Mouse (Mus musculus): ENCODE results near the gene Uqcc2. TPM values are rescaled to one million over a fixed set of nuclear protein-coding genes. Genes with fewer than 3 reads are reported as not detected.

Gene Uqcc2
- polyA plus RNA-seq, 1 experiment from 2014 or later: 266 TPM

GRCm38 (mm10) chr17:27129291-27129690, 4.4 kb downstream of the Uqcc2 start:
- ATAC-seq (ENCODE audit: low FRiP score, low TSS enrichment): no peak
- H3K9ac ChIP-seq (replicated peaks; ENCODE audit: low read length): no peak overlapping the region
- peaks cover 43% of the 10 kb centered on the region for H3K4me1 ChIP-seq (ENCODE audit: insufficient read depth, low read length)
- no peaks in the 10 kb centered on the region for H3K27me3 ChIP-seq (ENCODE audit: insufficient read depth, low read length)
- H3K9me3 ChIP-seq (ENCODE audit: low read length): no peaks in the 10 kb centered on the region
- no peak overlapping the region for H3K27ac ChIP-seq (ENCODE audit: low read length)
- no peak overlapping the region for H3K4me2 ChIP-seq (replicated peaks; ENCODE audit: low read depth, low read length)
- WGBS: 65% methylated on average over 13 of the region's 13 CpGs
- H3K4me3 ChIP-seq (ENCODE audit: low read length): no peak overlapping the region
- H3K36me3 ChIP-seq (ENCODE audit: insufficient read depth, low read length): peaks cover 7% of the 10 kb centered on the region; the same call in 1 of the 2 replicates

GRCm38 (mm10) chr17:27128189-27128588, 5.5 kb downstream of the Uqcc2 start:
- no peak overlapping the region for H3K4me2 ChIP-seq (replicated peaks; ENCODE audit: low read depth, low read length)
- H3K27ac ChIP-seq (ENCODE audit: low read length): no peak overlapping the region
- H3K9ac ChIP-seq (replicated peaks; ENCODE audit: low read length): no peak overlapping the region
- H3K9me3 ChIP-seq (ENCODE audit: low read length): no peaks in the 10 kb centered on the region
- 93% methylated on average over 5 of the region's 5 CpGs for WGBS
- H3K36me3 ChIP-seq (ENCODE audit: insufficient read depth, low read length): peaks cover 13% of the 10 kb centered on the region
- no peak for ATAC-seq (ENCODE audit: low FRiP score, low TSS enrichment)
- peaks cover 40% of the 10 kb centered on the region for H3K4me1 ChIP-seq (ENCODE audit: insufficient read depth, low read length)
- H3K27me3 ChIP-seq (ENCODE audit: insufficient read depth, low read length): no peaks in the 10 kb centered on the region
- no peak overlapping the region for H3K4me3 ChIP-seq (ENCODE audit: low read length)

GRCm38 (mm10) chr17:27126974-27127373, 6.7 kb downstream of the Uqcc2 start:
- no peak overlapping the region for H3K9ac ChIP-seq (replicated peaks; ENCODE audit: low read length)
- no peak overlapping the region for H3K4me3 ChIP-seq (ENCODE audit: low read length)
- 83% methylated on average over 10 of the region's 10 CpGs for WGBS
- H3K9me3 ChIP-seq (ENCODE audit: low read length): no peaks in the 10 kb centered on the region
- no peak for ATAC-seq (ENCODE audit: low FRiP score, low TSS enrichment)
- no peaks in the 10 kb centered on the region for H3K27me3 ChIP-seq (ENCODE audit: insufficient read depth, low read length)
- H3K27ac ChIP-seq (ENCODE audit: low read length): no peak overlapping the region
- no peak overlapping the region for H3K4me2 ChIP-seq (replicated peaks; ENCODE audit: low read depth, low read length)
- H3K36me3 ChIP-seq (ENCODE audit: insufficient read depth, low read length): peaks cover 24% of the 10 kb centered on the region
- H3K4me1 ChIP-seq (ENCODE audit: insufficient read depth, low read length): peaks cover 28% of the 10 kb centered on the region

GRCm38 (mm10) chr17:27125669-27126202, 8.0 kb downstream of the Uqcc2 start:
- H3K4me3 ChIP-seq (ENCODE audit: low read length): no peak overlapping the region
- WGBS: 85% methylated on average over 11 of the region's 11 CpGs
- no peak overlapping the region for H3K9ac ChIP-seq (replicated peaks; ENCODE audit: low read length)
- no peak for ATAC-seq (ENCODE audit: low FRiP score, low TSS enrichment)
- no peaks in the 10 kb centered on the region for H3K9me3 ChIP-seq (ENCODE audit: low read length)
- H3K27ac ChIP-seq (ENCODE audit: low read length): no peak overlapping the region; the same call in 1 of the 2 replicates
- H3K4me2 ChIP-seq (replicated peaks; ENCODE audit: low read depth, low read length): no peak overlapping the region
- H3K4me1 ChIP-seq (ENCODE audit: insufficient read depth, low read length): peaks cover 18% of the 10 kb centered on the region
- H3K27me3 ChIP-seq (ENCODE audit: insufficient read depth, low read length): no peaks in the 10 kb centered on the region
- peaks cover 29% of the 10 kb centered on the region for H3K36me3 ChIP-seq (ENCODE audit: insufficient read depth, low read length)

GRCm38 (mm10) chr17:27125185-27125584, 8.5 kb downstream of the Uqcc2 start:
- ATAC-seq (ENCODE audit: low FRiP score, low TSS enrichment): 0 out of 2 replicates have a peak, but pooled peaks have one; percentile 13
- Histone ChIP-seq H3K36me3 (ENCODE audit: insufficient read depth, low read length) (peaks cover 29% of the 10 kb centered on the region), H3K9ac (replicated peaks; ENCODE audit: low read length) (no peak overlapping the region), H3K4me3 (ENCODE audit: low read length) (no peak overlapping the region), H3K4me2 (replicated peaks; ENCODE audit: low read depth, low read length) (no peak overlapping the region), H3K9me3 (ENCODE audit: low read length) (no peaks in the 10 kb centered on the region), H3K27me3 (ENCODE audit: insufficient read depth, low read length) (no peaks in the 10 kb centered on the region), H3K27ac (ENCODE audit: low read length) (peak overlapping the region; percentile 59; the same call in 1 of the 2 replicates), H3K4me1 (ENCODE audit: insufficient read depth, low read length) (peaks cover 18% of the 10 kb centered on the region)
- WGBS: 40% methylated on average over 12 of the region's 12 CpGs

GRCm38 (mm10) chr17:27123813-27124375, 9.8 kb downstream of the Uqcc2 start:
- peaks cover 36% of the 10 kb centered on the region for H3K36me3 ChIP-seq (ENCODE audit: insufficient read depth, low read length)
- H3K4me2 ChIP-seq (replicated peaks; ENCODE audit: low read depth, low read length): no peak overlapping the region
- H3K4me3 ChIP-seq (ENCODE audit: low read length): no peak overlapping the region
- peak overlapping the region; percentile 37; the same call in 1 of the 2 replicates for H3K27ac ChIP-seq (ENCODE audit: low read length)
- 86% methylated on average over 7 of the region's 7 CpGs for WGBS
- no peaks in the 10 kb centered on the region for H3K9me3 ChIP-seq (ENCODE audit: low read length)
- no peak for ATAC-seq (ENCODE audit: low FRiP score, low TSS enrichment)
- H3K4me1 ChIP-seq (ENCODE audit: insufficient read depth, low read length): peaks cover 12% of the 10 kb centered on the region
- H3K9ac ChIP-seq (replicated peaks; ENCODE audit: low read length): no peak overlapping the region
- H3K27me3 ChIP-seq (ENCODE audit: insufficient read depth, low read length): no peaks in the 10 kb centered on the region

GRCm38 (mm10) chr17:27123103-27123502, 10.6 kb downstream of the Uqcc2 start:
- no peaks in the 10 kb centered on the region for H3K9me3 ChIP-seq (ENCODE audit: low read length)
- H3K36me3 ChIP-seq (ENCODE audit: insufficient read depth, low read length): peaks cover 36% of the 10 kb centered on the region

GRCm38 (mm10) chr17:27122701-27123100, 11.0 kb downstream of the Uqcc2 start:
- Histone ChIP-seq H3K36me3 (ENCODE audit: insufficient read depth, low read length) (peaks cover 36% of the 10 kb centered on the region), H3K9me3 (ENCODE audit: low read length) (no peaks in the 10 kb centered on the region), H3K27me3 (ENCODE audit: insufficient read depth, low read length) (no peaks in the 10 kb centered on the region), H3K4me3 (ENCODE audit: low read length) (no peak overlapping the region), H3K9ac (replicated peaks; ENCODE audit: low read length) (no peak overlapping the region), H3K4me1 (ENCODE audit: insufficient read depth, low read length) (peaks cover 12% of the 10 kb centered on the region), H3K27ac (ENCODE audit: low read length) (no peak overlapping the region), H3K4me2 (replicated peaks; ENCODE audit: low read depth, low read length) (no peak overlapping the region)
- ATAC-seq (ENCODE audit: low FRiP score, low TSS enrichment): no peak
- WGBS: 67% methylated on average over 11 of the region's 11 CpGs

More at GRCm38 (mm10) chr17:27123103-27123502, 10.6 kb downstream of the Uqcc2 start:
- no peaks in the 10 kb centered on the region for H3K27me3 ChIP-seq (ENCODE audit: insufficient read depth, low read length)
- H3K4me1 ChIP-seq (ENCODE audit: insufficient read depth, low read length): peaks cover 12% of the 10 kb centered on the region
- ATAC-seq (ENCODE audit: low FRiP score, low TSS enrichment): no peak
- 86% methylated on average over 2 of the region's 2 CpGs for WGBS
- no peak overlapping the region for H3K27ac ChIP-seq (ENCODE audit: low read length)
- H3K9ac ChIP-seq (replicated peaks; ENCODE audit: low read length): no peak overlapping the region
- no peak overlapping the region for H3K4me3 ChIP-seq (ENCODE audit: low read length)
- no peak overlapping the region for H3K4me2 ChIP-seq (replicated peaks; ENCODE audit: low read depth, low read length)

GRCm38 (mm10) chr17:27121781-27122180, 11.9 kb downstream of the Uqcc2 start:
- no peak overlapping the region for H3K9ac ChIP-seq (replicated peaks; ENCODE audit: low read length)
- H3K9me3 ChIP-seq (ENCODE audit: low read length): no peaks in the 10 kb centered on the region
- H3K4me1 ChIP-seq (ENCODE audit: insufficient read depth, low read length): peaks cover 12% of the 10 kb centered on the region
- no peaks in the 10 kb centered on the region for H3K27me3 ChIP-seq (ENCODE audit: insufficient read depth, low read length)
- WGBS: 81% methylated on average over 7 of the region's 7 CpGs
- H3K27ac ChIP-seq (ENCODE audit: low read length): no peak overlapping the region
- ATAC-seq (ENCODE audit: low FRiP score, low TSS enrichment): no peak; the same call in 1 of the 2 replicates
- H3K4me2 ChIP-seq (replicated peaks; ENCODE audit: low read depth, low read length): no peak overlapping the region
- H3K36me3 ChIP-seq (ENCODE audit: insufficient read depth, low read length): peaks cover 44% of the 10 kb centered on the region
- no peak overlapping the region for H3K4me3 ChIP-seq (ENCODE audit: low read length)

- Histone ChIP-seq H3K4me3 (ENCODE audit: low read length) (no peak overlapping the region), H3K27me3 (ENCODE audit: insufficient read depth, low read length) (no peaks in the 10 kb centered on the region), H3K4me2 (replicated peaks; ENCODE audit: low read depth, low read length) (no peak overlapping the region), H3K27ac (ENCODE audit: low read length) (no peak overlapping the region), H3K36me3 (ENCODE audit: insufficient read depth, low read length) (peaks cover 49% of the 10 kb centered on the region), H3K9me3 (ENCODE audit: low read length) (no peaks in the 10 kb centered on the region), H3K4me1 (ENCODE audit: insufficient read depth, low read length) (peaks cover 12% of the 10 kb centered on the region), H3K9ac (replicated peaks; ENCODE audit: low read length) (no peak overlapping the region)
- WGBS: 57% methylated on average over 14 of the region's 14 CpGs
- ATAC-seq (ENCODE audit: low FRiP score, low TSS enrichment): no peak
Observed at GRCm38 (mm10) chr17:27121266-27121665, 12.4 kb downstream of the Uqcc2 start.
